Mouse (Mus musculus): ENCODE measurements around the gene Ugt1a2. TPM values are rescaled to one million over a fixed set of nuclear protein-coding genes. Genes with fewer than 3 reads are reported as not detected.

The Ugt1a2 gene
- total and polyA plus RNA-seq, 3 experiments = not detected

- no peaks in the 10 kb centered on the region for H3K27me3 ChIP-seq (ENCODE audit: control insufficient read depth, insufficient read depth, low read length)
- no peak overlapping the region for H3K4me3 ChIP-seq
- peak in 1 of 2 experiments; percentile 3 for DNase-seq
- no peaks in the 10 kb centered on the region for H3K36me3 ChIP-seq (ENCODE audit: control insufficient read depth, insufficient read depth, low read length)
- H3K79me2 ChIP-seq (replicated peaks; ENCODE audit: control insufficient read depth, insufficient read depth, low read length) = no peaks in the 10 kb centered on the region
- no peaks in the 10 kb centered on the region for H3K4me1 ChIP-seq (ENCODE audit: control insufficient read depth, insufficient read depth, low read length)
- TF ChIP-seq POLR2A (IDR thresholded peaks at IDR 0.05; ENCODE audit: insufficient read depth, low read depth, low read length) = no peak
- TF ChIP-seq CTCF (IDR thresholded peaks at IDR 0.05) = no peak
- TF ChIP-seq EP300 (IDR thresholded peaks at IDR 0.05; ENCODE audit: insufficient read depth, low read depth, low read length) = no peak
- intact Hi-C loops (cut with DNase I) = no loop called here
- H3K27ac ChIP-seq = no peak overlapping the region
- no peak overlapping the region for H3K9ac ChIP-seq (ENCODE audit: low read depth, low read length)
Measured at GRCm38 (mm10) chr1:88225741-88226140, 25.3 kb downstream of the Ugt1a2 start.

- Histone ChIP-seq H3K9ac (ENCODE audit: low read depth, low read length) (no peak within 1 kb of the TSS), H3K36me3 (ENCODE audit: control insufficient read depth, insufficient read depth, low read length) (no peaks in the 10 kb centered on the region), H3K4me3 (no peak within 1 kb of the TSS), H3K27ac (no peak within 1 kb of the TSS), H3K79me2 (replicated peaks; ENCODE audit: control insufficient read depth, insufficient read depth, low read length) (no peaks in the 10 kb centered on the region), H3K4me1 (ENCODE audit: control insufficient read depth, insufficient read depth, low read length) (no peaks in the 10 kb centered on the region), H3K27me3 (ENCODE audit: control insufficient read depth, insufficient read depth, low read length) (no peaks in the 10 kb centered on the region)
- peak; percentile 33 to 50 for DNase-seq
- intact Hi-C loops (cut with DNase I) = no loop called here
- TF ChIP-seq POLR2A (IDR thresholded peaks at IDR 0.05; ENCODE audit: insufficient read depth, low read depth, low read length) (no peak), EP300 (IDR thresholded peaks at IDR 0.05; ENCODE audit: insufficient read depth, low read depth, low read length) (no peak), CTCF (IDR thresholded peaks at IDR 0.05) (no peak)
- 39% methylated on average over 5 of the region's 5 CpGs for WGBS
Measured at GRCm38 (mm10) chr1:88226670-88227379, 26.4 kb downstream of the Ugt1a2 start, which contains the start of gene Mroh2a. Gene Mroh2a (plus strand): TSS chr1:88226986.

- no peaks in the 10 kb centered on the region for H3K4me1 ChIP-seq (ENCODE audit: control insufficient read depth, insufficient read depth, low read length)
- intact Hi-C loops (cut with DNase I) = no loop called here
- no peak for TF ChIP-seq CTCF (IDR thresholded peaks at IDR 0.05)
- no peak for TF ChIP-seq POLR2A (IDR thresholded peaks at IDR 0.05; ENCODE audit: insufficient read depth, low read depth, low read length)
- no peak for TF ChIP-seq EP300 (IDR thresholded peaks at IDR 0.05; ENCODE audit: insufficient read depth, low read depth, low read length)
- H3K27me3 ChIP-seq (ENCODE audit: control insufficient read depth, insufficient read depth, low read length) = no peaks in the 10 kb centered on the region
- 48% methylated on average over 2 of the region's 2 CpGs for WGBS
- H3K9ac ChIP-seq (ENCODE audit: low read depth, low read length) = no peak overlapping the region
- H3K36me3 ChIP-seq (ENCODE audit: control insufficient read depth, insufficient read depth, low read length) = no peaks in the 10 kb centered on the region
- no peak overlapping the region for H3K27ac ChIP-seq
- no peaks in the 10 kb centered on the region for H3K79me2 ChIP-seq (replicated peaks; ENCODE audit: control insufficient read depth, insufficient read depth, low read length)
- no peak overlapping the region for H3K4me3 ChIP-seq
- peak; percentile 20 to 28 for DNase-seq
Measured at GRCm38 (mm10) chr1:88227482-88227881, 27.1 kb downstream of the Ugt1a2 start.

GRCm38 (mm10) chr1:88228121-88228520 is 27.7 kb downstream of the Ugt1a2 start:
- WGBS = 66% methylated on average over 7 of the region's 7 CpGs
- H3K36me3 ChIP-seq (ENCODE audit: control insufficient read depth, insufficient read depth, low read length) = no peaks in the 10 kb centered on the region
- intact Hi-C loops (cut with DNase I) = no loop called here

GRCm38 (mm10) chr1:88229566-88229965 is 29.2 kb downstream of the Ugt1a2 start:
- 66% methylated on average over 3 of the region's 3 CpGs for WGBS
- Histone ChIP-seq H3K27me3 (ENCODE audit: control insufficient read depth, insufficient read depth, low read length) (no peaks in the 10 kb centered on the region), H3K9ac (ENCODE audit: low read depth, low read length) (no peak overlapping the region), H3K4me3 (no peak overlapping the region), H3K4me1 (ENCODE audit: control insufficient read depth, insufficient read depth, low read length) (no peaks in the 10 kb centered on the region), H3K79me2 (replicated peaks; ENCODE audit: control insufficient read depth, insufficient read depth, low read length) (no peaks in the 10 kb centered on the region), H3K27ac (no peak overlapping the region), H3K36me3 (ENCODE audit: control insufficient read depth, insufficient read depth, low read length) (no peaks in the 10 kb centered on the region)
- no peak for TF ChIP-seq POLR2A (IDR thresholded peaks at IDR 0.05; ENCODE audit: insufficient read depth, low read depth, low read length)
- no peak for TF ChIP-seq EP300 (IDR thresholded peaks at IDR 0.05; ENCODE audit: insufficient read depth, low read depth, low read length)
- no peak for TF ChIP-seq CTCF (IDR thresholded peaks at IDR 0.05)
- intact Hi-C loops (cut with DNase I) = no loop called here
- peak in 1 of 2 experiments; percentile 22 for DNase-seq

More at GRCm38 (mm10) chr1:88228121-88228520, 27.7 kb downstream of the Ugt1a2 start:
- Histone ChIP-seq H3K27me3 (ENCODE audit: control insufficient read depth, insufficient read depth, low read length) (no peaks in the 10 kb centered on the region), H3K27ac (no peak overlapping the region), H3K4me3 (no peak overlapping the region), H3K79me2 (replicated peaks; ENCODE audit: control insufficient read depth, insufficient read depth, low read length) (no peaks in the 10 kb centered on the region), H3K9ac (ENCODE audit: low read depth, low read length) (no peak overlapping the region), H3K4me1 (ENCODE audit: control insufficient read depth, insufficient read depth, low read length) (no peaks in the 10 kb centered on the region)
- peak; percentile 18 to 28 for DNase-seq
- TF ChIP-seq POLR2A (IDR thresholded peaks at IDR 0.05; ENCODE audit: insufficient read depth, low read depth, low read length) (no peak), CTCF (IDR thresholded peaks at IDR 0.05) (no peak), EP300 (IDR thresholded peaks at IDR 0.05; ENCODE audit: insufficient read depth, low read depth, low read length) (no peak)

GRCm38 (mm10) chr1:88229986-88230385 is 29.6 kb downstream of the Ugt1a2 start:
- H3K4me1 ChIP-seq (ENCODE audit: control insufficient read depth, insufficient read depth, low read length) = no peaks in the 10 kb centered on the region
- peak; percentile 23 to 33 for DNase-seq
- WGBS = 75% methylated on average over 5 of the region's 5 CpGs
- H3K79me2 ChIP-seq (replicated peaks; ENCODE audit: control insufficient read depth, insufficient read depth, low read length) = no peaks in the 10 kb centered on the region
- intact Hi-C loops (cut with DNase I) = no loop called here
- no peak overlapping the region for H3K9ac ChIP-seq (ENCODE audit: low read depth, low read length)
- no peaks in the 10 kb centered on the region for H3K36me3 ChIP-seq (ENCODE audit: control insufficient read depth, insufficient read depth, low read length)
- H3K27me3 ChIP-seq (ENCODE audit: control insufficient read depth, insufficient read depth, low read length) = no peaks in the 10 kb centered on the region
- no peak overlapping the region for H3K4me3 ChIP-seq
- H3K27ac ChIP-seq = no peak overlapping the region
- TF ChIP-seq CTCF (IDR thresholded peaks at IDR 0.05) (no peak), POLR2A (IDR thresholded peaks at IDR 0.05; ENCODE audit: insufficient read depth, low read depth, low read length) (no peak), EP300 (IDR thresholded peaks at IDR 0.05; ENCODE audit: insufficient read depth, low read depth, low read length) (no peak)

All from heart, adult 2 months (tissue).